Mouse (Mus musculus) cerebellum, adult 8-10 months (tissue): ENCODE data around the gene Uqcc1.

Experiments used
- DNase-seq: peaks from one replicate; pipeline ENCODE4 v3.0.0; 2022

Uqcc1 gene

DNA sequence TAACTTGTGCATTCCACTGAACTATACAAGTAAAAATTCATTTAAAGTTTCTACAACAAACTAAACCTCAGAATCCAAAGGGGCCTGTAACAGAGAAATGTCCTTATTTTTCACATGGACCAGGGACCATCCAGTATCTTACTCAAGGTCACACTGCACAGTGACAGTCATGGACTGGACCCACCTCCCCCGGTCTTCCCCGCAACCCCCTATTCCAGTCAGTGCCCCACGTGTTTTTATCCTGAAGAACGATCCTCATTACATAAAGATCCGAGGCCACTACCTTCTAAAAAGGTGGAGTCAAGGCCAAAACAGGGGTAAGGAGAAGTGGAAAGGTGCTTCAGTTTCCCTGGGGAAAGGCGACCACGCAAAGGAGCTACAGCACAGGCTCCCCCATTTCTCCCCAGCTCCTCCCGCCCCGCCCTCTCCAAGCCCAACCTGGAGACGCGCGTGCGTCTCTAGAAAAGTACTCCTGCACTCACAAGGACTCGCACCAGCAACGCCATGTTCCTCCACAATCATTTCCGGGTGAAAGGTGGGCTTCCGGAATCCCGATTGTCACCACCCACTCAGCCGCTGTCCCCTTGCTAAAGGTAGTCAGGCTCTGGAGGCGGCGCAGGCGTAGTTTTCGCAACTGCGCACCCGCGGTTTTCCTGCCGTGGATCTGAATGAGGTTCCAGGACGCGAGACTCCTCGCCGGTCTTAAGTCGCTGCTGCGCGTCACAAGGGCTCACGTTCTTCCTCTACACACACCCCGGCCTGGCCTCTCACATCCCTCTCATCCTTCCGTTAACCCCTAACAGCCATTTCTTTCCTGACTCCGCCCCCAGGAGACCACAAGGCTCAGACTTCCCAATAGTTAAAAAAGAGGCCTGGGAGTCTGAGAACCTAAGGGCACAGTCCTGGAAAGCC lies at the start of gene Uqcc1:
Gene Uqcc1, minus strand, starts transcription at position 780 of the 912 bp plus-strand sequence.
- DNase-seq, result peak; percentile 90

DNA sequence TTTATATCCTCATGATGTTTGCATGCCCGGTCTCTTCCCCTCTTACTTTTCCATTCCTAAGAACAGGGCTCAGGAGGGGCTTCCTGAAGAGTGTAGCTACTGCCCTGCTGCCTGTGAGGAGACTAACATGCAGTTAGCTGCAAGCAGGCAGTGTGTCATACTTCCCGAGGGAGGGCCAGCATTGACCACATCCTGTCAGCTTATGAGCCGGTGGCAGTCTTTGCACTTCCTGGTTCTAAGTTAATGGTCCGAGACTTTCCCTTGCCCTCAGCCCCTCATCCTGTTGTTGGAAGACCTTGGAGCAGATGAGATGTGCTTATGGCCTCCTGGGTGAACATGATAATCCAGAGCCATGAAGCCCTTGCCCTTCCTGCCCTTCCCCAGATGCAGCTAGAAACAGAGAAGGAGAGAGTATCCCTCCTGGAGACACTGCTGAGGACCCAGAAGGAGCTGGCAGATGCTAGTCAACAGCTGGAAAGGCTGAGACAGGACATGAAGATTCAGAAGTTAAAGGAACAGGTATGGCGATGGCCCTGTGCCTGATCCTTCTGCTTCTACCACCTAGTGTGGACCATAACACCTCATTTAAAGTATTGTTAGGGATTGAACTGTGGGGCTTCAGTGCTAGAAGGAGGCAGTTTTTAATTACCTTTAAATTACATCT lies 49.4 kb upstream of the Uqcc1 start:
- DNase-seq, result no peak

DNA sequence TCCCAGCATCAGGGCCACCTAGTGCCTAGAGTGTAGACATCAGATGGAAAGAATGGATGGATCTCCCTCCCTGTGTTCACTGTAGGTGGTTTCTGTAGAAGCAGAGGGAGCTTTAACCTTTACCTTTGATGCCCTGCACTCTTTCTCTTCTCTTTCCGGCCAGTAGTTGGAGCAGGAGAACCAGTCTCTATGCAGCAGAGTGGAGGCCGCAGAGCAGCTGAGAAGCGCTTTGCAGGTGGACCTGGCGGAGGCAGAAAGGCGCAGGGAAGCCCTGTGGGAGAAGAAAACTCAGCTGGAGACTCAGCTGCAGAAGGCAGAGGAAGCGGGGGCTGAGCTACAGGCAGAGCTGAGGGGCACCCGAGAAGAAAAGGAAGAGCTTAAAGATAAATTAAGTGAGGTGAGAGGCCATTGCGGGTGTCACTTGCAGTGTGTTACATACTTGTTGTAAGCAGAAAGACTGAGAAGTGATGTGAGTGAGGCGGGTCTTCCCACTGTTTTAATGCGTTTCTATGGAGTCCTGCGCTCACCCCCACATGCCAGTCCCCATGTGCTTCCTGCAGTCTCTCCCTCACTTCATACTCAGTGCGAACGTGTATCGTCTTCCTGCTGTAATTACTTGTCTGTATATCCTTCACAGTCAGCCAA lies 44.1 kb upstream of the Uqcc1 start:
- DNase-seq, result no peak

DNA sequence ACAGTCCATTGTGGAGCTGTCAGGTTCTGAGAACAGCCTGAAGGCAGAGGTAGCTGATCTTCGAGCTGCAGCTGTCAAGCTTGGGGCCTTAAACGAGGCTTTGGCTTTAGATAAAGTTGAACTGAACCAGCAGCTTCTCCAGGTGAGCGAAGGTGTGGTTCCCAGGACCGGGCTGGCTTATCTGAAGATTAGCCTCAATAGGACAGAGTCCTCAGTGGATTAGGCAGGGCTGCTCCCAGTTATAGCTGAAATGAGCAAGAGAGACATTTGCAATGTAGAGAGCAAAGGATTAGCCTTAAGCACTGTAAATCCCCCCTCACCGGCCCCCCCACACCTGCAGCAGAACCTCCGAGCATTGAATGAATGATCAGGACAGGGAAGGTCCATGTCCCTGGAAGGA lies 43.2 kb upstream of the Uqcc1 start:
- DNase-seq, result no peak

DNA sequence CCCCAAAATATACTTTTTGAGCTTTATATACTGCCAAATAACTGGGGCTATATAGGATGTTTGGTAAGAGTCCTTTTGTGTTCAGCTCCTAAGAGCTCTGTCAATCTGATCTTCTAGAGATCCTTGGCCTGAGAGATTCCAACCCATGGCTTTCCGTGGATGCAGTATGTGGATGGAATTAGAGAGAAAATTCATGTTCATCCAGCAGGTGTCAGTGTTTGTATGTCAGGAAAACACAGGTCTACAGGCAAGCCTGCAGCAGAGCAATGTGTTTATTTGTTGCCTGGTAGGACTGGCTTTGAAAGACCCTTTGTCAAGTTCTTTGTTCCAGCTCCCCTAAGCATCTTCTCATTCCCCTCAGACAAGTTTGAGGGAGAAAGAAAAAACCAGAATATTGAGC lies 32.9 kb upstream of the Uqcc1 start:
- peak; percentile 38 for DNase-seq

DNA sequence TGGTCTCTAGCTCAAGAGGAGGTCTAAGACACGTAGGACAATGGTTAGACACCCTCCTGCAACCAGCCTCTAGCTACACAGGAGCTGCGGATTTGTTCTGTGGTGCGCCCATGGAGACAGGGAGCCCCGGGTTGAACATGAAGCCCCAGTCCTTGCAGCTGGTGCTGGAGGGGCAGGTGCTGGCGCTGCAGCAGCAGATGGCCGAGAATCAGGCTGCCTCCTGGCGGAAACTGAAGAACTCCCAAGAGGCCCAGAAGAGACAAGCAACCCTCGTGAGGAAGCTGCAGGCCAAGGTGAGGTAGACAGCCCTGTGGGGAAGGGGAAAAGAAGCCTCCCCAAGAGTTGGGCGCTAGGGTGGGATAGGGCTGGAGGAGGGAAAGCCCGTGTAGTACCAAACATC lies 31.8 kb upstream of the Uqcc1 start:
- DNase-seq, result no peak

DNA sequence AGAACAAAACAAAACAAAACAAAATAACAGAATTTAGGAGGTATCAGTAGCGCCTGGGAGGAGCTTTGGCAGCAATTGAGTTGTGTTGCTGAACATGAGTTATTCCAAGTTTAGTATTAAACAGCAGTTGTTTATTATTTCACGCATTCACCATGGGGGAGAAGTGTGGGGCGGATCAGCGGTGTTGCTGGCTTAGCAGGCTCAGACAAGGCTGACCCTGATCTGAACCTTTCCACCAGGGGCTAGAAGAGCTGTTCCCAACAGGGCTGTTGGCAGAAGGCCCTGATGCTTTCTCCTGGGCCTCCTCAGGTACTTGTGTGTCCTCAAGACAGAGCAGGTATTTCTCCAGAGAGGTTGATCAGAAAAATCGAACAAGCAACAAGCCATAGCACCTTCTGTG lies 29.9 kb upstream of the Uqcc1 start:
- no peak for DNase-seq

DNA sequence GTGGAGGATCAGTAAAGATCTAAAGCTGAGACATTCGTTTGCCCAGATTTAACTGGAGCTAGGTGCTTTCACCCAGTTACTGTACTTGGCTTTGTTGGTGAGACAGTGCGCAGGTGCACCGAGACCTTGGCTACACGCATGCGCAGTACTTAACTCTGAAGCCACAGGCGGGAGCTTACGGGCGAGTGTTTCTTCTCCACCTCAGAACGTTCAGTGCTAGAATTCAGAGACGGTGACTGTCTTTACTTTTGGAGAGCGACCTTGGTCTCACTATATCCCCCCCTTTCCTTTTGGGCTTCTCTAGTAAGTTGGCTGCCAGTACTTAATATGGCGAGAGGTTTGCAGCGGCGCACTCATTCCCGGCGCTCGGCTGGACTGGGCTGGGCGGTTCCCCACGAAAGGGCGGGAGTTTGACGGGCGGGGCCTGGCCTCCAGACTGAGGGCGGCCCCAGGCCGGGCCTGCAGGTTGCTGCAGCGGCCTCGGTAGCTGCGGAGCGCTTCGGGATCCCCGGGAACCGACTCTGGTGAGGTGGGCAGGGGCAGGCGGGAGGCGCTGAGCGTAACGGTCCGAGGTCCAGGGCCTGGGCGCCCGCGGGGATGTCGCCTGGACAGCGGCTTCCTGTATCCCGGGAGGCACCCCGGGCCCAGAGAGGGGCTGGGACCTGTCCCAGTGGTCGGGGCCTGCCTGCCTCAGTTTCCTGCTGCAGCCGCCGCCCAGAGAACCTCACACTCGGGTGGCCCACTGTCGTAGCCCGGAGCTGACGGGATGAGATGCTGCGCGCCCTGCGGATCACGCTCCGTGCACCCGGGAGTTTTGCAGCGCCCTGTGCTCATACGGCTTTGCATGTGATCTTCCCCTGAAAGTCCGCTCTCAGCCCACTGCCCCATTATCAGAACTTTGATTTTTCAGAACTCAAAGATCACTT lies 26.3 kb upstream of the Uqcc1 start, which contains the start of gene Cep250:
Gene Cep250, plus strand, starts transcription at position 325 of the 926 bp plus-strand sequence.
- DNase-seq, result peak; percentile 93

DNA sequence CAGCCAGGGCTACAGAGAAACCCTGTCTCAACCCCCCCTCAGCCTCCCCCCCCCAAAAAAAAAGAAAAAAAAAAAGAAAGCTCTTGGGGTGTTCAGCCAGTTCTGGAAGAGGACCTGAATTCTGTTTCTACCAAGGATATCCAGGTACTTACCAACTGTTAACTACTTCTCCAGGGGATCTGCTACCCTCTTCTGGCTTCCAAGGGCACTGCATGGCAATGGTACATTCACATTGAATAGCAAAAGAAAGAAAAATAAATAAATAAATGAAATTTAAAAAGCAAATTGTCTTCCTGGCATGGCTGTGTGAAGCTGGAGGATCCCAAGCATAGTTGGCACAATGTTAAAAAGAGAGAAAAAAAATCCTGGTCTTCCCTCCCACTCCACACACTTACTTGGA lies 21.9 kb upstream of the Uqcc1 start:
- peak; percentile 61 for DNase-seq

DNA sequence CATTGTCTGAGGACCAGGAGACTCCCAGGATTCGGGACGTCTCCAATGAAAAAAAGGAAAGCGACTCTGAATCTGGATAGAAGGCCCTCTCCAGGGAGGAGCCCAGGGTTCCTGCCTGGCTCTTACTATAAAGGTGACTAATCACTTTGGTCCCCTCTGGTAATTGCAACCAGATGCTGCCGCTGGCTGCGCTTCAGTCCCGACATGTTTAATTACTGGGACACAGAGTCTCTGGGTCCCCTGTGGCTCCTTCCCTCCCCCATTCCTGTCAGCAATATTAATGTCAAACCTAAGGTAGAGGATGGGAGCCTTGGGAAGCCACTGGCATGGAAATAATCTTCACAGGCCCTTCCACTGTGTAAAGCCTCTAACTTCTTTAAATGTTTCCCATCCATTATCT lies 19.3 kb upstream of the Uqcc1 start:
- DNase-seq, result no peak

DNA sequence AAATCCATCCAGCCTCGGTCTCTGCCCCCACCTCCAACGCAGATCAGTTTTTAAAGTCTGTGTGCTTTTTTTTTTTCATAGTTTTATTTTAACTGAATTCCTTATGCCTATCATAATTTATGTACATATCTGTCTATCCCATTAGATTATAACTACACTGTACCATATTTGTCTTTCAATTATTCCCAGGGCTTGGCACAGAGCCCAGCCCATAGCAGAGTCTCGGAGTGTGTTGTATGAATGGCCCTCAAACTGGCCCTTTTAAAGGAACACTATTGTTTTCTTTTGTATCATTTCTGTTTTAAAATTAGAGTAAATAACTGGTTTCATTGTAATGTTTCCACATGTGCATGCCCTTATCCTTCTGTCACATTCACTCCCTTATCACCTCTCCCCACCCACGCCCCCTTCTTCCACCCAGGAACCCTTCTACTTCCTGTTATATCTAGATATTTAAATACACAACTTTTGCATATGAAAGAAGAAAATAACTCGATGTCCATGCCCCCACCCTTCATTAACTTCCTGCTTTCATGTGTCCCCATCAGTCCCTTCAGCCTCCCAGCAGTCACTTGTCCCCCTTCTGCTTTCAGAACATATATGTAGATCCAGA lies 17.4 kb upstream of the Uqcc1 start:
- DNase-seq, result no peak

DNA sequence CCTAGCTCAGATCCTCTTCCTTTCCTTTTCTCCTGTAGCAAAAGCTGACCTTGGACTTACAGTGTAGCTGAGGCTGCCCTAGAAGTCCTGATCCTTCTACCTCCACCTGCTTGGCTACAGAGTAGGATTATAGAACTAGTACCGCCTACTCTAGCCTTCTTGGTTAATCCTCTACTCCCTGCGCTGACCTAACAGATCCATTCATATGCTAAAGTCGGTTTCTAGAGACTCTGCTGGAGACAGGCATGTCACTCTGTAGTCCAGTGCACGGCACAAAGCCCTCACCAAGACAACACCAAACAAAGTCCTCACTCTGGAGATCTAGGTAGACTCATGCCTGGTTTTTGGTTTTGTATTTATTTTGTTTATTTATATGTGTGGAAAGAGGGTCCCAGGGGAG lies 16.4 kb upstream of the Uqcc1 start:
- DNase-seq, result no peak

DNA sequence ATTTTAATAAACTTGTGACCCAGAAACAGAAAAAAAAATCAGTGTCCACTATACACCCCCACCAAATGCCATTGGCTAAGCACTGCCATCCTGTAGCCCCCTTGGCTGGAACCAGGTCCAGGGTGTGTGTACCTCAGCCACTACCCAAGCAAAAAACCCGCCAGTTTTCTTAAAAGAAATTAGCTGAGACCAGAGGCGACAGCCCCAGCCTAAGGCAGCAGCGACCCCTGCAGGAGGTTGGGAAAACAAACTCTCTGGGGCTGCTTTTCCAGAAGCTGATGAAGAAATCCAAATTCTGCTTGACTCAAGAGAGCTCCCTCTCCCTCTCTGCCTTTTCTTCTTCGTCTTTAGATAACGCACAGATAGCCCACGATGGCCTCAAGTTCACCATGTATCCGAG lies 16.0 kb upstream of the Uqcc1 start:
- peak; percentile 41 for DNase-seq

DNA sequence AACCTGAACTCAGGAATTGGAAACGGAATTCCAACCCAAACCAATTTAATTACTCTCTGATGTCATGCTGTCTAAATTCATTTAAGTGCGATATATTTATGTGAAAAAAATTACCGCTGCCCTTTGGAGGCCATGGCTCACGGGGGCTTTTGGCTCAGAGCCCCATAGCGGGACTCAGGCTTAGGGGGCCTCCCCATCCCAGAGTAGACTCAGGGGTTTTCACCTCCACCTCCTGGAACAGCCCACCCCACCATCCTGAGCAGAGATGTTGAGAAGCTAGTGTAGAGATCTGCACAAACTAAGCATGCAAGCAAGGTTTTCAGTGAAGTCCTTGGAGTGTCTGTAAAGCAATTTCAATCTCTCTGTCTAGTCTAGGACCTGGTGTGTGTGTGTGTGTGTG lies 15.5 kb upstream of the Uqcc1 start:
- no peak for DNase-seq

DNA sequence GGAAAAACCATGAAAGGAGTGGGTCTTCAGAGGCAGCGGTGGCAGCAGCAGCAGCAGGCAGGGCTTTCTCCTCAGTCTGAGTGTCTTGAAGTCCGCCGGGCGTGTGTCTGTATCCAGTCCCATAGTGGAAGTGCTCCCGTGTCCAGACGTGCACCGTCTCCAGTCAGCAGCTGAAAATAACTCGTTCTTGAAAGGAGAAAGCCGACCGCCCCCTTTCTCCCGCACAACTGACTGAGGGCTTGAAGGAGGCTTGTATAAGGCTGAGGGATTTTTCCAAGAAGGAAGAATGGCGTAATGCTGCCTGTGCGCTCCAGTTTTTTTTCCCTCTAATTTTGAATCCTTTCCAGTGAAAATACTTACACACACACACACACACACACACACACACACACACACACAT lies 15.0 kb upstream of the Uqcc1 start, which contains the start of gene Gdf5:
Gene Gdf5, minus strand, starts transcription at position 244 of the 400 bp plus-strand sequence.
- no peak for DNase-seq

DNA sequence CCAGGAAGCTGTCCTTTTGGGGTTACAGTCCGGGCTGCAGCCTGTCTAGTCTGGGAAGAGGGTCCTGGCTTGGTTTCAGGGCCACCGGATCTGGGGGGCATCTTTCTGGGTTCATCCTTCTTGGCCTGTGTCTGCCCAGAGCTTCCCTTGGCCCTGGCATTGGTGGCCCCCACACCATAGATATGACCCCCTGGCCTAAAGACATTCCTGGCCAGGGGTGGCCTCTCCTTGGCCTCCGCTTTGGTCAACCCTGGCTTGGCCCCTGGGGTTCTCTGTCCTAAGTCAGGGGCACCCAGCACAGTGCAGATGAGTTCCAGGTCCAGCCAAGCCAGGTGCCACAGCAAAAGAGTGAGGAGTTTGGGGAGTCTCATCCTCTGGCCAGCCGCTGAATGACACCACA lies 14.6 kb upstream of the Uqcc1 start:
- DNase-seq, result no peak

DNA sequence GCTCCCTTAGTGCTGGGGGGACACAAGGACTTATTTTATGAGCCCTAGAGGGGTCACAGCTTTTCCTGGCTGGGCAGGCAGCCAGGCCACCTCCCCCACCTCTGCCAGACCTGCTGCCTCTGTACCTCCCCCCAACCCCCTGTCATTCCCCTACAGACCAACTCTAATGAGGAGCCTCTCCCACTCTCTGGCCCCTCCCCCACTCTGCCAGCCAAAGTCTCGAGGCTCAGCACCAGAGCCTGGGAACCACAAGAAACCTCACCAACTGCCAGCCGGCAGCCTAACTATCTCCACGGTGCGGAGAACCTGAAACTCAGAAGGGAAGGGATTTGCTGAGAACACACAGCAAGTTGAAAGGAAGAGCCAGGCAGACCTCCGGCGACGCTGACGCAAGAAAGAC lies 13.4 kb upstream of the Uqcc1 start:
- DNase-seq, result no peak

DNA sequence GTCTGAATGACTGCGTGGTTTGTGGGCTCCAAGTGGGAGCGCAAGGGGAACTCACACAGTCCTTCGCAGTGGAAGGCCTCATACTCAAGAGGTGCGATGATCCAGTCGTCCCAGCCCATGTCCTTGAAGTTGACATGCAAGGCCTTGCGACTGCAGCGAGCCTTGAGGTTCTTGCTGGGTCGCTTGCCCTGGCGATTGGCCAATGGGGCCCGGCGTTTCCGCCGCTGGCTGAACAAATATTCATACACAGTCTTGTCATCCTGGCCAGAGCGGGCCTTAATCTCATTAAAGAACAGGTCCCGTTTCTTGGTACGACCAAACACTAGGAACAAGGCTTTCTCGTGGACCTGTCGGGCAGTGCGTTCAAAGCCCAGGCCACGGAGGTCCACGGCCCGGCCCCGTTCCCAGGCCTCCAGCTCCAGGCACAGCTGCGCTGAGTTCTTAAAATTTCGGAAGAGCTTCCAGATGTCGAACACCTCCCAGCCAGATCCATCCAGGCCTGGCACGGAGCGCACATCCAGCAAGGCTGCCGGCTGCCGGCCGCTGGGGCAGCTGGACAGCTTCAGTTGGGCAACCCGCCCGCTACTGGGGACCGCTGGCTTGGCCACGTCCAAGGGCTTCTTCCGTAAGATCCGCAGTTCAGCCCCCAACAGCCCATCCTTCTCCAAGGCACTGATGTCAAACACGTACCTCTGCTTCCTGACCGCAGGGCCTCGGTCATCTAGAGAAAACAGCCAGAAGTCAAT lies 11.8 kb upstream of the Uqcc1 start:
- no peak for DNase-seq

DNA sequence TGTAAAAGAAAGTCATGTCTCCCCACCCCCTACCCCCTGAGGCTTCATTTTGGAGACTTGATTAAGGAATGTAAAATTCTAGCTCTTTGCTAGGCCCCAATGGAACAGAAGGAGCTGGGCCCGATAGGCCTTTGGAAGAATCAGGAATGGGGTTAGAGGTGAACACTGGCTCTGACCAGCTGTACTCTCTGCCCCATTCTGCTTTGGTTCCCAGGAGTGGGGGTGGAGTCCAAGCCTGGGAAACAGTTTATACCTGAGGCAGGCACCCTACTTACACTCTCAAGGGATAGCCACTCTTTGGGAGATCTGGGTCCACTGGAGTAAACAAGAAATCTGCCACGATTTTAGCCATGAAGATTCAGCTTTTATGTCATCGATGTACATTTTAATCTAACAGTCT lies 10.6 kb upstream of the Uqcc1 start, which contains the start of gene Gm15557:
Gene Gm15557, plus strand, starts transcription at position 48 of the 400 bp plus-strand sequence.
- no peak for DNase-seq

DNA sequence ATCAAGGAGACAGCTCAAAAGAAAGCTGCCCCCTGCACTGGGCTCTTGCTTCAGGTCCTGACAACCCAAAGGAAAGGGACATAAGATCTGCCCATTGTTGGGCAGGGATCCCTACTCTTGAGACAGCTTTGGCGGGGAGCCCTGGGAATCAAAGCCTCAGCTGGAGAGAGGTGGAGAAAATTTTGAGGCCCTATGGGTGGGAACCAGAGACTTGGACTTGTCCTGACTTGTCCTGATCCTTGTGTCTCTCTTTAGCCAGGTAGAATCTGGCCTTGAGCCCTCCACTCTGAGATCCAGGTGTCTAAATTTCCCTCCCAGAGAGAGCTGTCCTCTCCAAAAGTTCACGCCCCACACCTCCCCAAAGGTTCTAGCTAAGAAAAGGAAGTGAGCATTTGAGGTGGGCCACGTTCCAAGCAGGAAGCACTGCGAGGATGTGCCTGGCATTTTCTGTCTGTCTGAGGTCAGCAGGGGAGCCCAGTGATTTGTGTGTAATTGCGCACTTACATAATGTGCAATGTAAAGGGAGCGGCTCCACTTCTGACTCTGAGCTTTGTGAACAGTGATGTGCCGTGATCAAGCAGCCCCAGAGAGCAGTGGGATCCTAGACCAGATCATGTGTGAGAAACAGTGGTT lies 9.9 kb upstream of the Uqcc1 start:
- DNase-seq, result no peak
